Mouse (Mus musculus) inflammation-experienced regulatory T-cells, adult 6 months (primary cell): ENCODE results near the gene Fkbp11. TPM values are rescaled to one million over a fixed set of nuclear protein-coding genes. Genes with fewer than 3 reads are reported as not detected.
A peak's percentile ranks its signal among the peaks of the same experiment; 100 is the strongest.

Source experiments
- ATAC-seq: one replicate; pipeline ENCODE4 v1.8.0; 2017
- polyA plus RNA-seq, 3 experiments: library from polyadenylated mRNA; unstranded; fragments of 100-300 nt; shearing (Covaris generic); gene quantifications; one replicate each; pipeline ENCODE4 v1.2.1; 2017

Fkbp11 gene
- polyA plus RNA-seq, 3 experiments from 2014 or later = 0.62 to 1.7 TPM; not detected in 1

GRCm38 (mm10) chr15:98692171-98692715 is 35.8 kb downstream of the Fkbp11 start:
- no peak for ATAC-seq

GRCm38 (mm10) chr15:98691486-98692147 is 36.4 kb downstream of the Fkbp11 start:
- ATAC-seq = no peak

GRCm38 (mm10) chr15:98689682-98690081 is 38.3 kb downstream of the Fkbp11 start:
- no peak for ATAC-seq

- no peak for ATAC-seq
Observed at GRCm38 (mm10) chr15:98685926-98686325, 42.1 kb downstream of the Fkbp11 start.

- no peak for ATAC-seq
Observed at GRCm38 (mm10) chr15:98683746-98684145, 44.3 kb downstream of the Fkbp11 start.

GRCm38 (mm10) chr15:98683177-98683576 is 44.8 kb downstream of the Fkbp11 start:
- ATAC-seq = no peak

GRCm38 (mm10) chr15:98681633-98682032 is 46.4 kb downstream of the Fkbp11 start:
- no peak for ATAC-seq

GRCm38 (mm10) chr15:98680660-98681059 is 47.3 kb downstream of the Fkbp11 start:
- no peak for ATAC-seq

GRCm38 (mm10) chr15:98677977-98678376 is 50.0 kb downstream of the Fkbp11 start:
- no peak for ATAC-seq

GRCm38 (mm10) chr15:98676940-98677728 is 50.9 kb downstream of the Fkbp11 start, which contains the start of gene Rnd1:
Gene Rnd1, minus strand, starts transcription at chr15:98677461.
- ATAC-seq = peak; percentile 98

GRCm38 (mm10) chr15:98676471-98676870 is 51.5 kb downstream of the Fkbp11 start:
- peak; percentile 47 for ATAC-seq

GRCm38 (mm10) chr15:98675634-98676250 is 52.3 kb downstream of the Fkbp11 start:
- ATAC-seq = no peak

- no peak for ATAC-seq
Observed at GRCm38 (mm10) chr15:98674994-98675545, 52.9 kb downstream of the Fkbp11 start.

Other genes with a start within 250 kb of the Fkbp11 start
- gene Lalba, start 245.5 kb downstream of the Fkbp11 start, polyA plus RNA-seq = not detected
- under 1 TPM in 2 of 3 experiments, not detected in 1; 0.06 to 0.07 TPM for gene Olfr279, start 235.8 kb downstream of the Fkbp11 start, polyA plus RNA-seq
- gene Kansl2, start 193.9 kb downstream of the Fkbp11 start, polyA plus RNA-seq = 10 to 100 TPM; 29.4 to 33.1 (median 32.4) TPM
- gene Ccnt1, start 157.3 kb downstream of the Fkbp11 start, polyA plus RNA-seq = 10 to 100 TPM; 69.3 to 99.2 (median 86.3) TPM
- not detected for gene 4930415O20Rik, start 157.2 kb downstream of the Fkbp11 start, polyA plus RNA-seq
- under 1 TPM in 2 of 3 experiments, not detected in 1; 0.28 to 0.44 TPM for gene Adcy6, start 118.1 kb downstream of the Fkbp11 start, polyA plus RNA-seq
- gene Cacnb3, start 97.4 kb downstream of the Fkbp11 start, polyA plus RNA-seq = under 1 TPM in 2 of 3 experiments, not detected in 1; 0.30 to 0.38 TPM
- 10 to 100 TPM; 15.4 to 37.0 (median 37.0) TPM for gene Ddx23, start 65.3 kb downstream of the Fkbp11 start, polyA plus RNA-seq
- 1 to 10 TPM in 1 of 3 experiments, under 1 TPM in 2; 0.94 to 1.8 (median 0.99) TPM for gene Rnd1, start 50.7 kb downstream of the Fkbp11 start, polyA plus RNA-seq
- not detected for gene Ccdc65, start 20.0 kb downstream of the Fkbp11 start, polyA plus RNA-seq
- gene Arf3, start 35.0 kb upstream of the Fkbp11 start, polyA plus RNA-seq = 10 to 100 TPM; 35.5 to 38.0 (median 37.8) TPM
- gene Wnt10b, start 50.0 kb upstream of the Fkbp11 start, polyA plus RNA-seq = under 1 TPM in 1 of 3 experiments, not detected in 2; 0.15 TPM
- under 1 TPM in 1 of 3 experiments, not detected in 2; 0.15 TPM for gene Wnt1, start 61.7 kb upstream of the Fkbp11 start, polyA plus RNA-seq
- gene Ddn, start 81.3 kb upstream of the Fkbp11 start, polyA plus RNA-seq = not detected
- 100 to 1,000 TPM; 119 to 137 (median 129) TPM for gene Prkag1, start 103.3 kb upstream of the Fkbp11 start, polyA plus RNA-seq
- gene Kmt2d, start 143.0 kb upstream of the Fkbp11 start, polyA plus RNA-seq = 10 to 100 TPM; 18.7 to 36.4 (median 30.7) TPM
- 10 to 100 TPM in 2 of 3 experiments, 1 to 10 TPM in 1; 9.5 to 13.0 (median 10.8) TPM for gene Rhebl1, start 166.3 kb upstream of the Fkbp11 start, polyA plus RNA-seq
- gene Dhh, start 170.3 kb upstream of the Fkbp11 start, polyA plus RNA-seq = under 1 TPM in 1 of 3 experiments, not detected in 2; 0.09 TPM
- 10 to 100 TPM; 17.3 to 46.9 (median 39.3) TPM for gene Lmbr1l, start 190.0 kb upstream of the Fkbp11 start, polyA plus RNA-seq
- gene Tuba1b, start 206.4 kb upstream of the Fkbp11 start, polyA plus RNA-seq = 100 to 1,000 TPM; 459 to 882 (median 544) TPM
- gene Gm49450, start 225.4 kb upstream of the Fkbp11 start, polyA plus RNA-seq = not detected
- 100 to 1,000 TPM; 206 to 351 (median 217) TPM for gene Tuba1a, start 225.5 kb upstream of the Fkbp11 start, polyA plus RNA-seq